Mouse (Mus musculus): ENCODE measurements at regions not wholly inside any gene's neighbourhood (a gene's known extent, or its start where the extent isn't known, plus 50 kb on each side); places are given as distances from the start of the nearest gene placed in this dataset.

- H3K4me2 ChIP-seq (ENCODE audit: low read length) = no peak overlapping the region
- no peaks in the 10 kb centered on the region for H3K36me3 ChIP-seq (ENCODE audit: control insufficient read depth, insufficient read depth, low read length)
- H3K27me3 ChIP-seq (replicated peaks; ENCODE audit: control insufficient read depth, insufficient read depth, low read length) = no peaks in the 10 kb centered on the region
- ATAC-seq = no peak
- H3K4me1 ChIP-seq (ENCODE audit: control insufficient read depth, insufficient read depth, low read length) = no peaks in the 10 kb centered on the region
- H3K27ac ChIP-seq (ENCODE audit: low read depth, low read length) = no peak overlapping the region
- no peaks in the 10 kb centered on the region for H3K9me3 ChIP-seq (replicated peaks; ENCODE audit: control insufficient read depth, low read length)
- DNase-seq (ENCODE audit: low spot score) = no peak
- H3K4me3 ChIP-seq (ENCODE audit: low read depth, low read length) = no peak overlapping the region
- no peak overlapping the region for H3K9ac ChIP-seq (ENCODE audit: low read length)
- 91% methylated on average over 7 of the region's 7 CpGs for WGBS
Observed at GRCm38 (mm10) chr9:116296349-116296748, 121.2 kb upstream of the Tgfbr2 start.

- ATAC-seq (no peak), DNase-seq (ENCODE audit: low spot score) (no peak)
- no peak overlapping the region for H3K4me3 ChIP-seq (ENCODE audit: low read depth, low read length)
- H3K4me1 ChIP-seq (ENCODE audit: control insufficient read depth, insufficient read depth, low read length) = no peaks in the 10 kb centered on the region
- H3K4me2 ChIP-seq (ENCODE audit: low read length) = no peak overlapping the region
- no peak overlapping the region for H3K9ac ChIP-seq (ENCODE audit: low read length)
- 85% methylated on average over 3 of the region's 3 CpGs for WGBS
- no peaks in the 10 kb centered on the region for H3K36me3 ChIP-seq (ENCODE audit: control insufficient read depth, insufficient read depth, low read length)
- H3K27ac ChIP-seq (ENCODE audit: low read depth, low read length) = no peak overlapping the region
- no peaks in the 10 kb centered on the region for H3K9me3 ChIP-seq (replicated peaks; ENCODE audit: control insufficient read depth, low read length)
- no peaks in the 10 kb centered on the region for H3K27me3 ChIP-seq (replicated peaks; ENCODE audit: control insufficient read depth, insufficient read depth, low read length)
Observed at GRCm38 (mm10) chr9:116294073-116294472, 118.9 kb upstream of the Tgfbr2 start.

- DNase-seq (ENCODE audit: low spot score) (no peak), ATAC-seq (no peak)
- Histone ChIP-seq H3K9ac (ENCODE audit: low read length) (no peak overlapping the region), H3K4me1 (ENCODE audit: control insufficient read depth, insufficient read depth, low read length) (no peaks in the 10 kb centered on the region), H3K4me2 (ENCODE audit: low read length) (no peak overlapping the region), H3K9me3 (replicated peaks; ENCODE audit: control insufficient read depth, low read length) (no peaks in the 10 kb centered on the region), H3K27ac (ENCODE audit: low read depth, low read length) (no peak overlapping the region), H3K27me3 (replicated peaks; ENCODE audit: control insufficient read depth, insufficient read depth, low read length) (no peaks in the 10 kb centered on the region), H3K36me3 (ENCODE audit: control insufficient read depth, insufficient read depth, low read length) (no peaks in the 10 kb centered on the region), H3K4me3 (ENCODE audit: low read depth, low read length) (no peak overlapping the region)
- WGBS = 87% methylated on average over 6 of the region's 6 CpGs
Observed at GRCm38 (mm10) chr9:116293110-116293509, 118.0 kb upstream of the Tgfbr2 start.

GRCm38 (mm10) chr9:116291624-116292023 is 116.5 kb upstream of the Tgfbr2 start:
- H3K4me2 ChIP-seq (ENCODE audit: low read length) = no peak overlapping the region
- H3K27ac ChIP-seq (ENCODE audit: low read depth, low read length) = no peak overlapping the region
- no peak for ATAC-seq
- no peaks in the 10 kb centered on the region for H3K4me1 ChIP-seq (ENCODE audit: control insufficient read depth, insufficient read depth, low read length)
- no peaks in the 10 kb centered on the region for H3K27me3 ChIP-seq (replicated peaks; ENCODE audit: control insufficient read depth, insufficient read depth, low read length)
- no peak for DNase-seq (ENCODE audit: low spot score)
- no peak overlapping the region for H3K4me3 ChIP-seq (ENCODE audit: low read depth, low read length)
- H3K36me3 ChIP-seq (ENCODE audit: control insufficient read depth, insufficient read depth, low read length) = no peaks in the 10 kb centered on the region
- H3K9ac ChIP-seq (ENCODE audit: low read length) = no peak overlapping the region
- WGBS = 96% methylated on average over 3 of the region's 3 CpGs
- H3K9me3 ChIP-seq (replicated peaks; ENCODE audit: control insufficient read depth, low read length) = no peaks in the 10 kb centered on the region

DNA sequence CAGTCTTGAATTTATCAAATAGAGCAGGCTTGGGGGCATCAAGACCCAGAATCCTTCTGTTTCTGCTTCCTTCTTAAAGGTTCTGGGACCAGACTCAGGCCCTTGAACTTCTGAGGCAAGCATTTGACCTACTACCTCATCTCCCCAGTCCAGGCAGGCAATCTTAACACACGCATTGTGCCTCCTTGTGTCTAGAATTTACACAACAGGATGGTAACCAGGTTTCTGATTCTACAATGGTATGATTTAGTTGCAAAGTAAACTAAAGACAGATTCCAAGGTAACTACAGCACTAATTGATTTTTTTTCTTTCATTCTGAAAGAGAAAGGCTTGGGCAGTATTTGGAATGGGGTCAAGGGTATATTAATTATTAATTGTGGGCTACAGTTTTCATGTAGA is 115.7 kb upstream of the Tgfbr2 start:
- Histone ChIP-seq H3K4me1 (ENCODE audit: control insufficient read depth, insufficient read depth, low read length) (no peaks in the 10 kb centered on the region), H3K27ac (ENCODE audit: low read depth, low read length) (no peak overlapping the region), H3K9ac (ENCODE audit: low read length) (no peak overlapping the region), H3K4me3 (ENCODE audit: low read depth, low read length) (no peak overlapping the region), H3K9me3 (replicated peaks; ENCODE audit: control insufficient read depth, low read length) (no peaks in the 10 kb centered on the region), H3K36me3 (ENCODE audit: control insufficient read depth, insufficient read depth, low read length) (no peaks in the 10 kb centered on the region), H3K27me3 (replicated peaks; ENCODE audit: control insufficient read depth, insufficient read depth, low read length) (no peaks in the 10 kb centered on the region), H3K4me2 (ENCODE audit: low read length) (no peak overlapping the region)
- ATAC-seq = no peak
- WGBS = 93% methylated on average over 1 of the region's 1 CpGs
- DNase-seq (ENCODE audit: low spot score) = no peak

DNA sequence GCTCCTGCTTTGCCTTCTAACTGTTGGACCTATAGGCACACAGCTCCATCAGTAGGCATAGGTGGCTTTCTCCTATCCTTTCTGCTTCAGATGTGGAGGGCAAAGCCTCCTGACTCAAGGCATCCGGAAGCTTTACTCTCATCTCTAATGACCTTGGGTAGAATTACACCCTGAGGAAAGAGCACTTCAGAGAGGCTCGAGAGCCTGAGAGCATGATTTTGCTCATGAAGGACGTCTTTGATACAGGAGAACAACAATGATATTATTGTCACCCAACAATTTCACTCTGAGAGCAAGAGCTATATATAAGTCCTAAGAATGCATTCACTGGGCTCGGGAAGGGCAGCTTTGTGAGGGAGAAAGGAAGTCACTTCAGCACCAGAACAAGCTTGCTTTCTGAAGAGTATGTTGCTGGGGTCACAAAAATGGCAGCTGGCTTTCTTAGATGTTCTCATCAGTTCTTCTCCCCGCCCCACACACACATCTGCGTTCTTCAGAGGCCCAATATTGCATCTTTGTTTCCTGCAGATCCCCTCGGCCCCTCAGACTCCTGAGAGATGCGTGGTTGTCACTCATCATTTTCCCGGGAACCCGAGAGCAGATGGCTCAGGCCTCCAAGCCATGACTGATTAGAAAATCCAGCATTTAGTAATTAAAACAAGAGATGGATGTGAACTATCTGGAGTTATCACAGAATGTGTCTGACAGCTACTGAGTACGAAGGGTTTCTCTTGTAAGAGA is 110.7 kb upstream of the Tgfbr2 start:
- H3K27ac ChIP-seq (ENCODE audit: low read depth, low read length) = no peak overlapping the region
- no peak overlapping the region for H3K4me2 ChIP-seq (ENCODE audit: low read length)
- no peaks in the 10 kb centered on the region for H3K27me3 ChIP-seq (replicated peaks; ENCODE audit: control insufficient read depth, insufficient read depth, low read length)
- no peak overlapping the region for H3K4me3 ChIP-seq (ENCODE audit: low read depth, low read length)
- H3K9ac ChIP-seq (ENCODE audit: low read length) = no peak overlapping the region
- no peak for DNase-seq (ENCODE audit: low spot score)
- no peak for ATAC-seq
- no peaks in the 10 kb centered on the region for H3K9me3 ChIP-seq (replicated peaks; ENCODE audit: control insufficient read depth, low read length)
- no peaks in the 10 kb centered on the region for H3K4me1 ChIP-seq (ENCODE audit: control insufficient read depth, insufficient read depth, low read length)
- 78% methylated on average over 11 of the region's 11 CpGs for WGBS
- no peaks in the 10 kb centered on the region for H3K36me3 ChIP-seq (ENCODE audit: control insufficient read depth, insufficient read depth, low read length)

- 86% methylated on average over 1 of the region's 1 CpGs for WGBS
- no peak overlapping the region for H3K4me3 ChIP-seq (ENCODE audit: low read depth, low read length)
- H3K9ac ChIP-seq (ENCODE audit: low read length) = no peak overlapping the region
- no peaks in the 10 kb centered on the region for H3K27me3 ChIP-seq (replicated peaks; ENCODE audit: control insufficient read depth, insufficient read depth, low read length)
- ATAC-seq (no peak), DNase-seq (ENCODE audit: low spot score) (no peak)
- H3K9me3 ChIP-seq (replicated peaks; ENCODE audit: control insufficient read depth, low read length) = no peaks in the 10 kb centered on the region
- H3K27ac ChIP-seq (ENCODE audit: low read depth, low read length) = no peak overlapping the region
- H3K4me1 ChIP-seq (ENCODE audit: control insufficient read depth, insufficient read depth, low read length) = no peaks in the 10 kb centered on the region
- no peak overlapping the region for H3K4me2 ChIP-seq (ENCODE audit: low read length)
- H3K36me3 ChIP-seq (ENCODE audit: control insufficient read depth, insufficient read depth, low read length) = no peaks in the 10 kb centered on the region
Observed at GRCm38 (mm10) chr9:116283790-116284526, 108.8 kb upstream of the Tgfbr2 start.

DNA sequence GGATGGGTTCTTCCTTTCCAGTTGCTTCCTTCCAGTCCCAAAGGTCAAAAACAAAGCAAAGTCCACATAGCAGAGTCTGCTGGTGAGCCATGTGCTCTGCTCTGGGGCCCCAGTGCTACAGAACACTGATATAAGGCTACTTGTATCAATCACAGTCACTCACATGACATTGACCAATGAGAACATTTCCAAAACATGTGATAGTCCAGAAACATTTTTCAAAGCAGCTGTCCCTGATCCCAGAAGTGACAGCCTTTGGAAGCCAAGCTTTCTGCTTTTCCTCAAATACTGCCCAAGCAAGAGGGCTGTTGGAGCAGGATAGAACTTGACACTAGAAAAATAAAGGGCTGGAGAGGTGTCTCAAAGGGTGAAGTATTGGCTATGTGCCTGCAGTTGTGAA is 106.5 kb upstream of the Tgfbr2 start:
- Histone ChIP-seq H3K4me1 (ENCODE audit: control insufficient read depth, insufficient read depth, low read length) (no peaks in the 10 kb centered on the region), H3K9ac (ENCODE audit: low read length) (no peak overlapping the region), H3K36me3 (ENCODE audit: control insufficient read depth, insufficient read depth, low read length) (no peaks in the 10 kb centered on the region), H3K9me3 (replicated peaks; ENCODE audit: control insufficient read depth, low read length) (no peaks in the 10 kb centered on the region), H3K27ac (ENCODE audit: low read depth, low read length) (no peak overlapping the region), H3K27me3 (replicated peaks; ENCODE audit: control insufficient read depth, insufficient read depth, low read length) (no peaks in the 10 kb centered on the region), H3K4me3 (ENCODE audit: low read depth, low read length) (no peak overlapping the region), H3K4me2 (ENCODE audit: low read length) (no peak overlapping the region)
- DNase-seq (ENCODE audit: low spot score) (no peak), ATAC-seq (no peak)

DNA sequence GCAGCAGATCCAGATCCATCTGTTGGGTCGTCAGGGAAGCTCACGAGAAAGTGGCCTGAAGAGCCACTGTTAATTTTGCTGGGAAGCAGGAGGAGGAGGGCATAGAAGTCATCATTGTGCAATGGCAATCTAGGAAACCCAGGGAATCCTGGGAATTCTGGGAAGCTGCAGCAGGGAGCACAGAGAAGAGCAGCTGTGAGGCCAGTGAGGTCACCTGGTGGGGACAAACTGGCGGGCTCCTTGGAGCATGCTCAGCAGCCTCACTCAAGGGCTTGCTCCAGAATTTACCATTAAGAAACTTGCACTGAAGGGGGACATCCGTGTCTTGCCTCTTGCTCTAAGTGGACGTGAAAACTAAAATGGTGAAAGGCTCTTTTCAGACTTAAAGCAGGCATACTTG is 105.0 kb upstream of the Tgfbr2 start:
- Histone ChIP-seq H3K4me3 (ENCODE audit: low read depth, low read length) (no peak overlapping the region), H3K9ac (ENCODE audit: low read length) (no peak overlapping the region), H3K27me3 (replicated peaks; ENCODE audit: control insufficient read depth, insufficient read depth, low read length) (no peaks in the 10 kb centered on the region), H3K4me2 (ENCODE audit: low read length) (no peak overlapping the region), H3K4me1 (ENCODE audit: control insufficient read depth, insufficient read depth, low read length) (no peaks in the 10 kb centered on the region), H3K27ac (ENCODE audit: low read depth, low read length) (no peak overlapping the region), H3K36me3 (ENCODE audit: control insufficient read depth, insufficient read depth, low read length) (no peaks in the 10 kb centered on the region), H3K9me3 (replicated peaks; ENCODE audit: control insufficient read depth, low read length) (no peaks in the 10 kb centered on the region)
- WGBS = 82% methylated on average over 5 of the region's 5 CpGs
- DNase-seq (ENCODE audit: low spot score) (no peak), ATAC-seq (no peak)
